In the genomic region with DNA sequence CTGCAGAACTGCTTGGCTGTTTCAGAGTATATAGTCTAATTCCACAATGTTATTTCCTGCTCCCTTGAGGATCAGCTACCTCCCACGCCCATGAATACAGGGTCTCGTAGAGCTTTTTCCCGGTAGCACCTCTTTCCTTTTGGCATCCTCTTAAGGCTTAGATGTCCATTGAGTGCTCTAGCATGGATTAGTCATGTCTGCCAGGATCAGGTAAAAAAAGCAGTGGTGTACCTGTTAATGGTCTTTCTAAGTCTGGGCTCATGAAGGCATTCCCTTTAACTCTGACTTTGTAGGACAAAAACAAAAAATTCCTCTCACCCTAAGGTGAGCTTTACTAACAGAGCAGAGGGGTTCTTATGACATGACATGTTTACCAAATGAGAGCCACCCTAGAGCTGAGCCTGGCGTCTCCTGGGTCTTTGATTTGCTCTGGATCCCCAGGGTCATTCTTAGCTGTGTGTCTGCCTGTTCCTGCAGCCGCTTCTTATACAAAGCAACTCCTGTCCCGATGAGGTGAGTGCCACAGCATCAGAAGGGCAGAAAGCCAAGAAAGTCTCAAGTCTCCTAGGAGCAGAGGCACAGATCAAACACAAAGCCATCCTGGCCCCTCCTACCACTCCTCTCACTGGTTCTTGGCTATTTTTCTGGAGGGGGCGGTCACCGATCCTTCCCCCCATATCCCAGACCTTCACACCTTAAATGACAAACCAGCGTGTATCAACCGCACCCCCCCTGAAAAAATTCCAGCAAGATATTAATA, we compare ENCODE assay signal across 9 mouse cellular contexts. TPM values are rescaled to one million over a fixed set of nuclear protein-coding genes. Genes with fewer than 3 reads are reported as not detected.
DNase-seq lines count a peak whose midpoint lies in the region; ATAC-seq and TF ChIP-seq lines count a peak whose summit lies in the region.
"Had no signal": no experiment of that assay in that cellular context is flagged by ENCODE, and none has a peak within 500 bp of the region (broad histone marks: within the 10 kb centered on the region; RNA-seq: fewer than 3 reads in every experiment).

No protein-coding gene starts in this region.

- H3K27ac ChIP-seq in lung, embryonic 14.5 days (ENCODE audit: low read depth): peak overlapping the region; percentile 67
- H3K27ac ChIP-seq in forebrain, embryonic 12.5 days: peak overlapping the region; percentile 92

- H3K4me1 ChIP-seq in lung, embryonic 14.5 days (ENCODE audit: insufficient read depth): peaks cover 10% of the 10 kb centered on the region; the same call in 1 of the 2 replicates
- no peaks in the 10 kb centered on the region for H3K4me1 ChIP-seq in lung, adult 2 months (ENCODE audit: control insufficient read depth, insufficient read depth, low read length)
- peaks cover 53% of the 10 kb centered on the region for H3K4me1 ChIP-seq in forebrain, embryonic 12.5 days

- H3K36me3 ChIP-seq in lung, embryonic 14.5 days (ENCODE audit: insufficient read depth): no peaks in the 10 kb centered on the region
- H3K36me3 ChIP-seq in forebrain, embryonic 12.5 days (replicated peaks): no peaks in the 10 kb centered on the region

- H3K4me2 ChIP-seq in lung, embryonic 14.5 days: peak overlapping the region; percentile 68
- H3K4me2 ChIP-seq in forebrain, embryonic 12.5 days: peak overlapping the region; percentile 56

- peak overlapping the region; percentile 29 for H3K4me3 ChIP-seq in lung, embryonic 14.5 days (ENCODE audit: low read depth, low read length)
- H3K4me3 ChIP-seq in lung, adult 2 months (replicated peaks; ENCODE audit: extremely low read depth, low read depth, low read length): no peak overlapping the region
- H3K4me3 ChIP-seq in forebrain, embryonic 12.5 days (replicated peaks): peak overlapping the region; percentile 31

- H3K9ac ChIP-seq in lung, embryonic 14.5 days: 0 out of 2 replicates have a peak overlapping the region, but pooled peaks have one; percentile 40
- peak overlapping the region; percentile 48 for H3K9ac ChIP-seq in forebrain, embryonic 12.5 days

- TF ChIP-seq CTCF in lung, embryonic 14.5 days (IDR thresholded peaks at IDR 0.05; ENCODE audit: low read depth): no peak
- no peak for TF ChIP-seq CTCF in lung, adult 2 months (IDR thresholded peaks at IDR 0.05; ENCODE audit: insufficient read depth, low read length)

- H3K27me3 ChIP-seq in lung, embryonic 14.5 days (ENCODE audit: insufficient read depth, low read length): no peaks in the 10 kb centered on the region
- 0 out of 2 replicates have a peak, but pooled peaks cover 14% of the 10 kb centered on the region for H3K27me3 ChIP-seq in forebrain, embryonic 12.5 days

- 12% methylated on average over 10 of the region's 10 CpGs for WGBS in lung, embryonic 14.5 days
- WGBS in lung, adult 2 months: 17% methylated on average over 10 of the region's 10 CpGs
- 21% methylated on average over 10 of the region's 10 CpGs for WGBS in forebrain, embryonic 12.5 days

- peak; percentile 87 for DNase-seq in lung, embryonic 14.5 days
- no peak for DNase-seq in lung, adult 2 months
- peak; percentile 8 to 17 for DNase-seq in kidney, postnatal 36 days
- peak; percentile 78 for DNase-seq in skeletal muscle tissue, adult 2 months (ENCODE audit: low read depth, low spot score)
- DNase-seq in T-cell, adult 2 months (ENCODE audit: low spot score): no peak
- DNase-seq in adrenal gland, adult 2 months: no peak
- no peak for DNase-seq in ovary, postnatal 10 days (ENCODE audit: low spot score)

- ATAC-seq in lung, embryonic 14.5 days (ENCODE audit: insufficient read depth): peak; percentile 62; the same call in 1 of the 2 replicates
- peak; percentile 18; the same call in 1 of the 2 replicates for ATAC-seq in forebrain, embryonic 12.5 days (ENCODE audit: low FRiP score)

- TF ChIP-seq POLR2A in lung, adult 2 months (IDR thresholded peaks at IDR 0.05; ENCODE audit: borderline replicate concordance, extremely low read depth, low read depth, low read length): no peak

- H3K9me3 ChIP-seq in lung, embryonic 14.5 days (ENCODE audit: low read depth, low read length): no peaks in the 10 kb centered on the region
- H3K9me3 ChIP-seq in forebrain, embryonic 12.5 days: 0 out of 2 replicates have a peak, but pooled peaks cover 5% of the 10 kb centered on the region

RNA-seq across cellular contexts. Expression of gene Gm26897, which starts 27.2 kb away (rescaled TPM):
- polyA plus RNA-seq in lung, embryonic 14.5 days (2014; fragmentation: Nextera tagmentation; extraction: Ambion mirVana): not detected in 2 replicates
- not detected in 2 replicates for polyA plus RNA-seq in lung, adult 2 months (2012; rRNA removed)
- not detected in 2 replicates for polyA plus RNA-seq in forebrain, embryonic 12.5 days (2016; fragmentation: Nextera tagmentation; extraction: Ambion mirVana)
- total RNA-seq in adrenal gland, adult 2 months (2021): not detected
- not detected in 2 replicates for polyA plus RNA-seq in adrenal gland, adult 2 months (2012; rRNA removed)
- total RNA-seq: left cerebral cortex, postnatal 10 days had no signal

Comparison
In these comparisons a context has a peak if more than half of its experiments do, and no peak if none do; other contexts are left out.
1. DNase-seq: peak in lung, embryonic 14.5 days (single experiment), kidney, postnatal 36 days (2 of 2) and skeletal muscle tissue, adult 2 months (single experiment); none in lung, adult 2 months (single experiment), T-cell, adult 2 months (single experiment), adrenal gland, adult 2 months (single experiment) and ovary, postnatal 10 days (single experiment).